Mouse (Mus musculus) adrenal gland, adult 18-20 months (tissue): ENCODE data around the gene Cox4i2. TPM values are rescaled to one million over a fixed set of nuclear protein-coding genes. Genes with fewer than 3 reads are reported as not detected.

ENCODE experiments used
- DNase-seq, 2 experiments: peaks; one replicate each; pipeline ENCODE4 v3.0.0; 2021 to 2022; ENCODE audit warnings: low spot score in 2 of 2
- long read RNA-seq, 2 experiments: library from polyadenylated mRNA; stranded (forward); transcript quantifications; one replicate each; pipeline ENCODE4 v2.0.0; 2021
- total RNA-seq, 2 experiments: library from RNA; stranded (reverse); gene quantifications; 1 replicate in 1 of 2; 2 replicates in 1 of 2; pipeline ENCODE4 v1.2.3; 2021

Gene Cox4i2
- total RNA-seq: 1 to 10 TPM; 2.5 to 3.8 TPM
- long read RNA-seq, experiment 1: 0 reads
- long read RNA-seq, experiment 2, partial matches to known transcripts: 0 of 1 reads
- long read RNA-seq, experiment 2, other reads (novel, unspliced or antisense): 0 of 1 reads

- DNase-seq: no peak
These were observed at the start of gene Cox4i2 for GRCm38 (mm10) chr2:152753944-152754711. TSS of gene Cox4i2 (plus strand) at chr2:152754173.

GRCm38 (mm10) chr2:152704256-152704605 lies 49.7 kb upstream of the Cox4i2 start:
- DNase-seq: no peak

- no peak for DNase-seq
These were observed 49.1 kb upstream of the Cox4i2 start for GRCm38 (mm10) chr2:152704811-152705370.

GRCm38 (mm10) chr2:152705993-152706571 lies 47.9 kb upstream of the Cox4i2 start:
- DNase-seq: peak in 1 of 2 experiments; percentile 60

- DNase-seq: no peak
These were observed 46.8 kb upstream of the Cox4i2 start for GRCm38 (mm10) chr2:152707186-152707585.

GRCm38 (mm10) chr2:152707627-152708026 lies 46.3 kb upstream of the Cox4i2 start:
- peak; percentile 86 to 88 for DNase-seq

GRCm38 (mm10) chr2:152709066-152709465 lies 44.9 kb upstream of the Cox4i2 start:
- DNase-seq: no peak

- no peak for DNase-seq
These were observed 37.7 kb upstream of the Cox4i2 start for GRCm38 (mm10) chr2:152716241-152716772.

GRCm38 (mm10) chr2:152717652-152718051 lies 36.3 kb upstream of the Cox4i2 start:
- no peak for DNase-seq

- no peak for DNase-seq
These were observed 35.9 kb upstream of the Cox4i2 start for GRCm38 (mm10) chr2:152718076-152718475.

GRCm38 (mm10) chr2:152723651-152724331 lies 30.2 kb upstream of the Cox4i2 start:
- peak in 1 of 2 experiments; percentile 60 for DNase-seq

- no peak for DNase-seq
These were observed 29.6 kb upstream of the Cox4i2 start for GRCm38 (mm10) chr2:152724332-152724723.

- DNase-seq: no peak
These were observed 28.7 kb upstream of the Cox4i2 start for GRCm38 (mm10) chr2:152725178-152725750.

- DNase-seq: no peak
These were observed 27.8 kb upstream of the Cox4i2 start for GRCm38 (mm10) chr2:152726213-152726612.

GRCm38 (mm10) chr2:152726751-152727335 lies 27.1 kb upstream of the Cox4i2 start:
- no peak for DNase-seq

GRCm38 (mm10) chr2:152727795-152728510 lies 26.0 kb upstream of the Cox4i2 start:
- no peak for DNase-seq

GRCm38 (mm10) chr2:152728594-152728993 lies 25.4 kb upstream of the Cox4i2 start:
- DNase-seq: no peak

GRCm38 (mm10) chr2:152729013-152729635 lies 24.8 kb upstream of the Cox4i2 start:
- DNase-seq: no peak

- DNase-seq: peak in 1 of 2 experiments; percentile 48
These were observed 24.3 kb upstream of the Cox4i2 start for GRCm38 (mm10) chr2:152729636-152730020.
